In the genomic region with DNA sequence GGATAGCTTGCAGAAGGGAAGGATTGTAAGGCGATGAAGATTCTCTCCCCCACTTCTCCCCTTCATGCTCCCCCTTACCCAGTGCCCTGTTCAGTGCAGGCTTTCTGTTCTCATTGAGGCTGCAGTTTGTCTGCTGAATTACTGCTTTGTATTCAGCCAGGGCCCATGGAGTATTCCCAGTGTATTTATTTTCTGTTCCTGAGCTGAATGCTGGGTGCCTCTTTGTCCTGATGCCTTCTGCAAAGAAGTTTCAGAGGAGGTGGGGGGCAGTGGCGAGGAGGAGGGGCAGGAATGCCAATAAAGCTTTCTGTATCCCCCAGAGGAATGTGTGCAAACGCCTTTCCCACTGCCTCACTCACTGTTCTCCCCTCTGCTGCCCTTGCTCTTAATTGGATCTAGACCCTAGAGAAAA, we compare ENCODE assay signal across 11 mouse cellular contexts.
DNase-seq lines count a peak whose midpoint lies in the region; ATAC-seq lines count a peak whose summit lies in the region.
"Had no signal": no experiment of that assay in that cellular context is flagged by ENCODE, and none has a peak within 500 bp of the region (broad histone marks: within the 10 kb centered on the region; RNA-seq: fewer than 3 reads in every experiment).

No protein-coding gene starts in this region.

- no peaks in the 10 kb centered on the region for H3K9me3 ChIP-seq in forebrain, embryonic 16.5 days (ENCODE audit: control insufficient read depth, low read length)
- H3K9me3 ChIP-seq in neural tube, embryonic 15.5 days (replicated peaks), result no peaks in the 10 kb centered on the region
- H3K9me3 ChIP-seq: heart, embryonic 13.5 days; limb, embryonic 15.5 days had no signal

- H3K4me1 ChIP-seq in forebrain, embryonic 16.5 days (replicated peaks; ENCODE audit: control insufficient read depth, insufficient read depth, low read length), result peaks cover 5% of the 10 kb centered on the region; the same call in 1 of the 2 replicates
- H3K4me1 ChIP-seq in neural tube, embryonic 15.5 days, result peaks cover 16% of the 10 kb centered on the region
- H3K4me1 ChIP-seq: heart, embryonic 13.5 days had no signal

- intact Hi-C loops in left cerebral cortex, postnatal 14 days (cut with DNase I), result no loop called here
- intact Hi-C loops in left cerebral cortex, postnatal 25 days (cut with DNase I), result no loop called here

- no peaks in the 10 kb centered on the region for H3K36me3 ChIP-seq in forebrain, embryonic 16.5 days (ENCODE audit: control insufficient read depth, insufficient read depth)
- H3K36me3 ChIP-seq in neural tube, embryonic 15.5 days, result no peaks in the 10 kb centered on the region
- H3K36me3 ChIP-seq: heart, embryonic 13.5 days; limb, embryonic 15.5 days had no signal

- H3K27ac ChIP-seq in forebrain, embryonic 16.5 days (ENCODE audit: low read length), result no peak overlapping the region
- peak overlapping the region; percentile 77 for H3K27ac ChIP-seq in neural tube, embryonic 15.5 days (replicated peaks)
- H3K27ac ChIP-seq: heart, embryonic 13.5 days; limb, embryonic 15.5 days had no signal

- H3K4me2 ChIP-seq in forebrain, embryonic 16.5 days (ENCODE audit: low read length), result no peak overlapping the region
- peak overlapping the region; percentile 19 for H3K4me2 ChIP-seq in neural tube, embryonic 15.5 days
- H3K4me2 ChIP-seq: heart, embryonic 13.5 days; limb, embryonic 15.5 days had no signal

- H3K9ac ChIP-seq in forebrain, embryonic 16.5 days (replicated peaks; ENCODE audit: low read depth, low read length), result no peak overlapping the region
- no peak overlapping the region for H3K9ac ChIP-seq in neural tube, embryonic 15.5 days (replicated peaks)
- H3K9ac ChIP-seq: heart, embryonic 13.5 days; limb, embryonic 15.5 days had no signal

- peak; percentile 95 for ATAC-seq in forebrain, embryonic 16.5 days
- peak; percentile 94 for ATAC-seq in neural tube, embryonic 15.5 days (ENCODE audit: low FRiP score)
- ATAC-seq in CD4-positive, CD25-positive, alpha-beta regulatory T cell, adult 4 months, result no peak

- no peak overlapping the region for H3K4me3 ChIP-seq in forebrain, embryonic 16.5 days (replicated peaks; ENCODE audit: low read length)
- H3K4me3 ChIP-seq in neural tube, embryonic 15.5 days (replicated peaks), result no peak overlapping the region
- H3K4me3 ChIP-seq: heart, embryonic 13.5 days; limb, embryonic 15.5 days had no signal

- no peaks in the 10 kb centered on the region for H3K27me3 ChIP-seq in forebrain, embryonic 16.5 days (replicated peaks; ENCODE audit: control insufficient read depth, insufficient read depth, low read length)
- H3K27me3 ChIP-seq in neural tube, embryonic 15.5 days (replicated peaks), result no peaks in the 10 kb centered on the region
- H3K27me3 ChIP-seq: CH12.LX; heart, embryonic 13.5 days; limb, embryonic 15.5 days had no signal

- peak; percentile 34 to 52 for DNase-seq in left cerebral cortex, postnatal 14 days (ENCODE audit: low spot score in 2 of 2)
- DNase-seq in left cerebral cortex, adult 11 months (ENCODE audit: low spot score), result no peak
- DNase-seq in left cerebral cortex, postnatal 25 days (ENCODE audit: low spot score in 2 of 2), result peak; percentile 27 to 64
- no peak for DNase-seq in kidney, postnatal 14 days
- DNase-seq in heart, adult 18-20 months, result no peak

- 5% methylated on average over 3 of the region's 3 CpGs for WGBS in forebrain, embryonic 16.5 days
- WGBS in neural tube, embryonic 15.5 days, result 2% methylated on average over 3 of the region's 3 CpGs

Comparison
In these comparisons a context has a peak if more than half of its experiments do, and no peak if none do; other contexts are left out.
1. DNase-seq: peak in left cerebral cortex, postnatal 14 days (2 of 2) and left cerebral cortex, postnatal 25 days (2 of 2); none in left cerebral cortex, adult 11 months (single experiment), kidney, postnatal 14 days (single experiment) and heart, adult 18-20 months (0 of 2).